Mouse (Mus musculus): Measurements from ENCODE around the gene Apoc1. TPM values are rescaled to one million over a fixed set of nuclear protein-coding genes. Genes with fewer than 3 reads are reported as not detected.

The Apoc1 gene
- polyA plus RNA-seq, 1 experiment: not detected

DNA sequence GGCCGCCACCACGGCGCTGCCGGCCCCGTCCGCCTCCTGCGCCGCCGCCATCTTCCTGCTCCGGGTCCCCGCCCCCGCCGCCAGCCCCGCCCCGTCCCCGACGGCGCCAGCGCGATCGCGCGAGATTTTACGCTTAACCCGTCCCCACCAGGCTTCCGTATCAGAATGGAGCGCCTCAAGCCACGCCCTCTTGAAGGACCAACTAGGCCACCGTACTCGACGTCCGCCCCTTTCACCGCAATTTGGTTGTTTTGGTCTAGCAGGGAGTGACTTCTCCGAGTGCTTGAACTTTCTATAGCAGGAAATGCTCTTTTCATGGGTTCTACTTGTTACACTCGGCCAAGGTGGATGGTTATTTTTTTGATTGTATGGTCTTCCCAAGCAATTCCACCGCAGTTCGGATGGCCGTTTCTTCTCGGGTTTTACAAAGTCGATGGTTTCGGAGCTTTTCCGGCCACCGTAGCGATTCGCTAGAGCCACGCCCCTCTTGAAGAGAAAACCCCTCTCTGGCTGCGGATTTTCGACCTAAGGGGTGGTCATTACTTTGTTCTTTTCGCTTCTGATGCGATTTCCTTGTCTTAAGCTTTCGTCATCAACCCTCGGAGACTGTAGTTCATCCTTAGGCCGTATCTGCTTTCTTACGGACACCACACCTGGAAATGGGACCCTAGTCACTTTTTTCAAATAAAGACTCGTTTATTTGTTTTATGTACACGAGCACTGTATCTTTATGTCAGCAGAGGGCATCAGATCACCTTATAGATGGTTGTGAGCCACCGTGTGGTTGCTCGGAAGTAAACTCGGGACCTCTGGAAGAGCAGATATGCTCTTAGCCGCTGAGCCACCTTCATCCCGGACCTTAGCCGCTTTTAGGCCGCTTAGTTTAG lies 27.3 kb downstream of the Apoc1 start, which contains the start of gene Clptm1:
Gene Clptm1 (minus strand): TSS at position 79 of the 887 bp plus-strand sequence.
- no peaks in the 10 kb centered on the region for H3K27me3 ChIP-seq (ENCODE audit: control insufficient read depth, insufficient read depth, low read length)
- TF ChIP-seq CTCF (IDR thresholded peaks at IDR 0.05; ENCODE audit: extremely low read depth, insufficient read length, insufficient replicate concordance, low read depth, low read length): no peak
- TF ChIP-seq POLR2A (IDR thresholded peaks at IDR 0.05; ENCODE audit: low read depth, low read length): peak; percentile 76; the same call in 1 of the 2 replicates
- H3K36me3 ChIP-seq (ENCODE audit: control insufficient read depth, insufficient read depth, low read length): peaks cover 3% of the 10 kb centered on the region
- under 1% methylated on average over 62 of the region's 63 CpGs for WGBS
- peaks cover 10% of the 10 kb centered on the region; the same call in 1 of the 2 replicates for H3K4me1 ChIP-seq (ENCODE audit: control insufficient read depth, insufficient read depth, insufficient read length, low read length)
- H3K4me3 ChIP-seq (ENCODE audit: low read depth, low read length): peak within 1 kb of the TSS; percentile 95
- H3K27ac ChIP-seq (ENCODE audit: insufficient read depth, low read depth, low read length): peak within 1 kb of the TSS; percentile 94

DNA sequence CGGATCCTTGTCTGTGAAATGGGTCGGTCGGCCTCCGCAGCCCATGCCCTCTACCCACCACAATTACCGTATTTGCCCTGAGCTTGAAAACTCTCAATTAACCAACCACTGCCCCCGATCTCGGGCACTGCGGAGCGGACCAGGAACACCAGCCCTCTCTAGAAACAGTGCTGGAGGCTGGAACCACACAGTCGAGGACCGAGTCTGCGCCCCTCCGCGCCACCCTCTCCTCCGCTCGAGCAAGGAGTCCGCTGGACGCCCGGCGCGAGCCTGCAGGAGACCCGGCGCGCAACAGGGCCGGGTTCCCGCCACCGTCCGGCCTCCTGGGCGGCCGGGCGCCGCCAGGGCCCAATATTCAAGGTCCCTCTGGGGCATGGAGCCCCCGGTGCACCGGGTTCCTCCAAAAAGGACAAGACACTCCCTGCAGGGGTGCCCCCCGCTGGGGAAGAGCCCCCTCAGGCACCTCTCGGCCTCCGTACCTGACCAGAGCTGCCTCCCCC lies 28.0 kb downstream of the Apoc1 start:
- TF ChIP-seq CTCF (IDR thresholded peaks at IDR 0.05; ENCODE audit: extremely low read depth, insufficient read length, insufficient replicate concordance, low read depth, low read length): no peak
- no peak; the same call in 1 of the 2 replicates for TF ChIP-seq POLR2A (IDR thresholded peaks at IDR 0.05; ENCODE audit: low read depth, low read length)
- Histone ChIP-seq H3K27ac (ENCODE audit: insufficient read depth, low read depth, low read length) (no peak overlapping the region), H3K27me3 (ENCODE audit: control insufficient read depth, insufficient read depth, low read length) (no peaks in the 10 kb centered on the region), H3K4me1 (ENCODE audit: control insufficient read depth, insufficient read depth, insufficient read length, low read length) (peaks cover 10% of the 10 kb centered on the region; the same call in 1 of the 2 replicates), H3K36me3 (ENCODE audit: control insufficient read depth, insufficient read depth, low read length) (peaks cover 3% of the 10 kb centered on the region), H3K4me3 (ENCODE audit: low read depth, low read length) (peak overlapping the region; percentile 95)
- under 1% methylated on average over 37 of the region's 37 CpGs for WGBS

- 12% methylated on average over 8 of the region's 8 CpGs for WGBS
- H3K36me3 ChIP-seq (ENCODE audit: control insufficient read depth, insufficient read depth, low read length): peaks cover 3% of the 10 kb centered on the region
- no peaks in the 10 kb centered on the region for H3K27me3 ChIP-seq (ENCODE audit: control insufficient read depth, insufficient read depth, low read length)
- H3K4me3 ChIP-seq (ENCODE audit: low read depth, low read length): peak overlapping the region; percentile 95
- no peak for TF ChIP-seq CTCF (IDR thresholded peaks at IDR 0.05; ENCODE audit: extremely low read depth, insufficient read length, insufficient replicate concordance, low read depth, low read length)
- no peak for TF ChIP-seq POLR2A (IDR thresholded peaks at IDR 0.05; ENCODE audit: low read depth, low read length)
- H3K27ac ChIP-seq (ENCODE audit: insufficient read depth, low read depth, low read length): no peak overlapping the region
- H3K4me1 ChIP-seq (ENCODE audit: control insufficient read depth, insufficient read depth, insufficient read length, low read length): peaks cover 7% of the 10 kb centered on the region; the same call in 1 of the 2 replicates
Measured at GRCm38 (mm10) chr7:19663940-19664339, 28.5 kb downstream of the Apoc1 start.

- Histone ChIP-seq H3K4me3 (ENCODE audit: low read depth, low read length) (no peak overlapping the region), H3K27ac (ENCODE audit: insufficient read depth, low read depth, low read length) (no peak overlapping the region), H3K4me1 (ENCODE audit: control insufficient read depth, insufficient read depth, insufficient read length, low read length) (peaks cover 3% of the 10 kb centered on the region; the same call in 1 of the 2 replicates), H3K27me3 (ENCODE audit: control insufficient read depth, insufficient read depth, low read length) (no peaks in the 10 kb centered on the region), H3K36me3 (ENCODE audit: control insufficient read depth, insufficient read depth, low read length) (peaks cover 49% of the 10 kb centered on the region)
- TF ChIP-seq CTCF (IDR thresholded peaks at IDR 0.05; ENCODE audit: extremely low read depth, insufficient read length, insufficient replicate concordance, low read depth, low read length): no peak
- no peak for TF ChIP-seq POLR2A (IDR thresholded peaks at IDR 0.05; ENCODE audit: low read depth, low read length)
- 91% methylated on average over 2 of the region's 2 CpGs for WGBS
Measured at GRCm38 (mm10) chr7:19652614-19653013, 39.8 kb downstream of the Apoc1 start.

- H3K27me3 ChIP-seq (ENCODE audit: control insufficient read depth, insufficient read depth, low read length): no peaks in the 10 kb centered on the region
- peaks cover 56% of the 10 kb centered on the region for H3K36me3 ChIP-seq (ENCODE audit: control insufficient read depth, insufficient read depth, low read length)
- H3K27ac ChIP-seq (ENCODE audit: insufficient read depth, low read depth, low read length): no peak overlapping the region
- TF ChIP-seq POLR2A (IDR thresholded peaks at IDR 0.05; ENCODE audit: low read depth, low read length) (no peak), CTCF (IDR thresholded peaks at IDR 0.05; ENCODE audit: extremely low read depth, insufficient read length, insufficient replicate concordance, low read depth, low read length) (no peak)
- H3K4me1 ChIP-seq (ENCODE audit: control insufficient read depth, insufficient read depth, insufficient read length, low read length): peaks cover 3% of the 10 kb centered on the region; the same call in 1 of the 2 replicates
- no peak overlapping the region for H3K4me3 ChIP-seq (ENCODE audit: low read depth, low read length)
- WGBS: 71% methylated on average over 6 of the region's 6 CpGs
Measured at GRCm38 (mm10) chr7:19651063-19651786, 41.2 kb downstream of the Apoc1 start.

GRCm38 (mm10) chr7:19641223-19641622 lies 51.2 kb downstream of the Apoc1 start:
- Histone ChIP-seq H3K36me3 (ENCODE audit: control insufficient read depth, insufficient read depth, low read length) (peaks cover 82% of the 10 kb centered on the region), H3K4me3 (ENCODE audit: low read depth, low read length) (no peak overlapping the region), H3K27ac (ENCODE audit: insufficient read depth, low read depth, low read length) (no peak overlapping the region), H3K27me3 (ENCODE audit: control insufficient read depth, insufficient read depth, low read length) (no peaks in the 10 kb centered on the region), H3K4me1 (ENCODE audit: control insufficient read depth, insufficient read depth, insufficient read length, low read length) (peaks cover 3% of the 10 kb centered on the region; the same call in 1 of the 2 replicates)
- TF ChIP-seq POLR2A (IDR thresholded peaks at IDR 0.05; ENCODE audit: low read depth, low read length): no peak
- TF ChIP-seq CTCF (IDR thresholded peaks at IDR 0.05; ENCODE audit: extremely low read depth, insufficient read length, insufficient replicate concordance, low read depth, low read length): no peak
- WGBS: 90% methylated on average over 4 of the region's 4 CpGs

Other genes starting within 250 kb of the Apoc1 start
- gene Mark4, start 233.8 kb downstream of the Apoc1 start, polyA plus RNA-seq (2012; rRNA removed): 11.6 and 27.4 TPM in 2 replicates
- gene Exoc3l2, start 229.3 kb downstream of the Apoc1 start, polyA plus RNA-seq (2012; rRNA removed): 6.5 and 12.0 TPM in 2 replicates
- 11.9 and 24.9 TPM in 2 replicates for gene Bloc1s3, start 184.3 kb downstream of the Apoc1 start, polyA plus RNA-seq (2012; rRNA removed)
- 56.3 and 120 TPM in 2 replicates for gene Trappc6a, start 184.3 kb downstream of the Apoc1 start, polyA plus RNA-seq (2012; rRNA removed)
- gene Nkpd1, start 174.8 kb downstream of the Apoc1 start, polyA plus RNA-seq (2012; rRNA removed): 0.23 and 0.43 TPM in 2 replicates
- 57.9 and 115 TPM in 2 replicates for gene Ppp1r37, start 129.6 kb downstream of the Apoc1 start, polyA plus RNA-seq (2012; rRNA removed)
- gene Zfp296, start 115.4 kb downstream of the Apoc1 start, polyA plus RNA-seq (2012; rRNA removed): 3.0 and 3.7 TPM in 2 replicates
- 85.5 and 146 TPM in 2 replicates for gene Gemin7, start 115.1 kb downstream of the Apoc1 start, polyA plus RNA-seq (2012; rRNA removed)
- 91.6 and 184 TPM in 2 replicates for gene Clasrp, start 88.2 kb downstream of the Apoc1 start, polyA plus RNA-seq (2012; rRNA removed)
- 47.2 and 144 TPM in 2 replicates for gene Relb, start 63.2 kb downstream of the Apoc1 start, polyA plus RNA-seq (2012; rRNA removed)
- 70.5 and 141 TPM in 2 replicates for gene Clptm1, start 27.6 kb downstream of the Apoc1 start, polyA plus RNA-seq (2012; rRNA removed)
- gene Apoc2, start 14.7 kb downstream of the Apoc1 start, polyA plus RNA-seq (2012; rRNA removed): 1,337 and 1,661 TPM in 2 replicates
- 0.37 and 0.69 TPM in 2 replicates for gene Gm44805, start 11.2 kb downstream of the Apoc1 start, polyA plus RNA-seq (2012; rRNA removed)
- 0.33 and 1.4 TPM in 2 replicates for gene Apoc4, start 11.2 kb downstream of the Apoc1 start, polyA plus RNA-seq (2012; rRNA removed)
- 591 and 688 TPM in 2 replicates for gene Apoe, start 6.5 kb upstream of the Apoc1 start, polyA plus RNA-seq (2012; rRNA removed)
- gene Tomm40, start 22.8 kb upstream of the Apoc1 start, polyA plus RNA-seq (2012; rRNA removed): 62.8 and 72.9 TPM in 2 replicates
- gene Nectin2, start 57.8 kb upstream of the Apoc1 start, polyA plus RNA-seq (2012; rRNA removed): 128 and 208 TPM in 2 replicates
- 18.6 and 20.3 TPM in 2 replicates for gene Bcam, start 78.4 kb upstream of the Apoc1 start, polyA plus RNA-seq (2012; rRNA removed)
- 56.7 and 145 TPM in 2 replicates for gene Cblc, start 104.1 kb upstream of the Apoc1 start, polyA plus RNA-seq (2012; rRNA removed)
- gene Bcl3, start 130.1 kb upstream of the Apoc1 start, polyA plus RNA-seq (2012; rRNA removed): 169 and 226 TPM in 2 replicates
- 0.13 TPM in 1 of 2 replicates, not detected in the other for gene Gm19345, start 159.3 kb upstream of the Apoc1 start, polyA plus RNA-seq (2012; rRNA removed)
- 0.47 and 1.3 TPM in 2 replicates for gene Ceacam16, start 168.6 kb upstream of the Apoc1 start, polyA plus RNA-seq (2012; rRNA removed)
- not detected in 2 replicates for gene Ceacam19, start 195.3 kb upstream of the Apoc1 start, polyA plus RNA-seq (2012; rRNA removed)
- 5.7 and 14.3 TPM in 2 replicates for gene Pvr, start 228.5 kb upstream of the Apoc1 start, polyA plus RNA-seq (2012; rRNA removed)

All from small intestine, adult 2 months (tissue).